Mouse (Mus musculus) myocyte (in vitro differentiated cells): ENCODE measurements around the gene Zic1. TPM values are rescaled to one million over a fixed set of nuclear protein-coding genes. Genes with fewer than 3 reads are reported as not detected.

Experiments used
- H3K27me3 ChIP-seq: one replicate; pipeline ENCODE4 v1.6.1; 2011; ENCODE audit not compliant: control insufficient read depth, insufficient read depth, insufficient read length
- H3K36me3 ChIP-seq: one replicate; pipeline ENCODE4 v1.6.1; 2011; ENCODE audit not compliant: control insufficient read depth, insufficient read depth
- H3K4me2 ChIP-seq: one replicate; pipeline ENCODE4 v1.6.1; 2011; ENCODE audit warnings: low read depth, control low read depth
- H3K4me3 ChIP-seq: one replicate; pipeline ENCODE4 v1.5.1; 2011; ENCODE audit warnings: mild to moderate bottlenecking, control low read depth, moderate library complexity
- H3K79me2 ChIP-seq: one replicate; pipeline ENCODE4 v1.6.1; 2011; ENCODE audit not compliant: control insufficient read depth, insufficient read depth
- H3ac ChIP-seq: one replicate; pipeline ENCODE4 v1.6.1; 2011; ENCODE audit not compliant: control insufficient read depth, insufficient read length
- CEBPB ChIP-seq: IDR thresholded peaks from 2 replicates; pipeline ENCODE4 v1.6.1; 2011; ENCODE audit warnings: mild to moderate bottlenecking, moderate library complexity; ENCODE audit not compliant: poor library complexity, insufficient read depth, severe bottlenecking
- E2F4 ChIP-seq: IDR thresholded peaks from one replicate; pipeline ENCODE4 v1.6.1; 2011; ENCODE audit warnings: mild to moderate bottlenecking, control low read depth, moderate library complexity; ENCODE audit not compliant: insufficient read depth
- MAX ChIP-seq: IDR thresholded peaks from one replicate; pipeline ENCODE4 v1.6.1; 2011; ENCODE audit warnings: low read depth, mild to moderate bottlenecking, control low read depth
- MYOD1 ChIP-seq, 3 experiments: IDR thresholded peaks; one replicate each; pipeline ENCODE4 v1.6.1; 2011; ENCODE audit warnings: control low read depth in 2 of 3, low read depth in 2 of 3, mild to moderate bottlenecking in 2 of 3, moderate library complexity in 1 of 3; ENCODE audit not compliant: insufficient read length in 2 of 3, control insufficient read depth in 1 of 3
- MYOG ChIP-seq, 3 experiments: IDR thresholded peaks; one replicate each; pipeline ENCODE4 v1.6.1; 2011; ENCODE audit warnings: control low read depth in 2 of 3, low read depth in 2 of 3, mild to moderate bottlenecking in 2 of 3; ENCODE audit not compliant: insufficient read length in 2 of 3, control insufficient read depth in 1 of 3, insufficient read depth in 1 of 3
- POLR2A ChIP-seq: IDR thresholded peaks from one replicate; pipeline ENCODE4 v1.6.1; 2011; ENCODE audit warnings: low read depth, mild to moderate bottlenecking, control low read depth, moderate library complexity; ENCODE audit not compliant: insufficient read length
- POLR2AphosphoS2 ChIP-seq: IDR thresholded peaks from one replicate; pipeline ENCODE4 v1.6.1; 2011; ENCODE audit warnings: low read depth, control low read depth; ENCODE audit not compliant: insufficient read length
- REST ChIP-seq: IDR thresholded peaks from one replicate; pipeline ENCODE4 v1.6.1; 2011; ENCODE audit warnings: mild to moderate bottlenecking, control low read depth, moderate library complexity; ENCODE audit not compliant: insufficient read depth, insufficient read length
- SRF ChIP-seq: IDR thresholded peaks from one replicate; pipeline ENCODE4 v1.6.1; 2011; ENCODE audit warnings: low read depth; ENCODE audit not compliant: control insufficient read depth, insufficient read length
- TCF12 ChIP-seq: IDR thresholded peaks from one replicate; pipeline ENCODE4 v1.6.1; 2011; ENCODE audit warnings: mild to moderate bottlenecking, control low read depth; ENCODE audit not compliant: poor library complexity, insufficient read depth, severe bottlenecking
- TCF3 ChIP-seq: IDR thresholded peaks from one replicate; pipeline ENCODE4 v1.6.1; 2011; ENCODE audit warnings: low read depth, control low read depth; ENCODE audit not compliant: insufficient read length
- USF1 ChIP-seq: IDR thresholded peaks from one replicate; pipeline ENCODE4 v1.6.1; 2011; ENCODE audit warnings: low read depth, mild to moderate bottlenecking, control low read depth, moderate library complexity
- polyA plus RNA-seq: library from polyadenylated mRNA; unstranded; fragments of >200 nt; fragmentation: generic; extraction: Trizol; gene quantifications from one replicate; pipeline ENCODE4 v1.2.1, GENCODE M21; 2012; ENCODE audit warnings: missing spikeins

The Zic1 gene
- polyA plus RNA-seq, 1 experiment = 5.4 TPM

DNA sequence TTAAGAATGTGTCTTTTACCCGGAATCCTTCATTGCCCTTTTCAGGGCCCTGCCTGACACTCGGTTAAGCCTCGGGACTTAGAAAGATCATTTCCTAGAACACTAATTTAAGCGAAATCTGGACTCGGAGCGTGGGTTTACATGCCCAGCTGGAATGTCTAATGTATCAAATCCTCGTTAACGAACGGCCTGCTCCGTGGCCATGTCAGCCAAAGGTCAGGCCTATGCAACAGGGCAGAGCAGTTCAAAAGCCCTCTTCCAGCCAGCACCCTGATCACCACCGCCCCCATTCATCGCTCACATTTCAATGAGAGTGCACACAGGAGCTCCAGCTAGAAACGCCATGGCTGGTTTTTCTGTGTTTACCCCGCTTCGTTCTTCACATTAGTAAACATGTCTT is 12.8 kb downstream of the Zic1 start:
- Histone ChIP-seq H3K4me2 (no peak overlapping the region), H3ac (no peak overlapping the region), H3K4me3 (no peak overlapping the region), H3K27me3 (no peaks in the 10 kb centered on the region), H3K36me3 (no peaks in the 10 kb centered on the region), H3K79me2 (no peaks in the 10 kb centered on the region)
- TF ChIP-seq MAX = no peak
- no peak for TF ChIP-seq SRF
- TF ChIP-seq MYOG (IDR thresholded peaks at IDR 0.05; ENCODE audit: control insufficient read depth in 1 of 3, insufficient read depth in 1 of 3, insufficient read length in 2 of 3, low read depth in 2 of 3) = no peak
- no peak for TF ChIP-seq POLR2AphosphoS2
- no peak for TF ChIP-seq TCF12
- no peak for TF ChIP-seq USF1
- TF ChIP-seq REST = no peak
- TF ChIP-seq POLR2A = no peak
- TF ChIP-seq TCF3 = no peak
- TF ChIP-seq CEBPB = no peak
- no peak for TF ChIP-seq MYOD1 (IDR thresholded peaks at IDR 0.05; ENCODE audit: control insufficient read depth in 1 of 3, insufficient read length in 2 of 3, low read depth in 2 of 3)
- no peak for TF ChIP-seq E2F4

DNA sequence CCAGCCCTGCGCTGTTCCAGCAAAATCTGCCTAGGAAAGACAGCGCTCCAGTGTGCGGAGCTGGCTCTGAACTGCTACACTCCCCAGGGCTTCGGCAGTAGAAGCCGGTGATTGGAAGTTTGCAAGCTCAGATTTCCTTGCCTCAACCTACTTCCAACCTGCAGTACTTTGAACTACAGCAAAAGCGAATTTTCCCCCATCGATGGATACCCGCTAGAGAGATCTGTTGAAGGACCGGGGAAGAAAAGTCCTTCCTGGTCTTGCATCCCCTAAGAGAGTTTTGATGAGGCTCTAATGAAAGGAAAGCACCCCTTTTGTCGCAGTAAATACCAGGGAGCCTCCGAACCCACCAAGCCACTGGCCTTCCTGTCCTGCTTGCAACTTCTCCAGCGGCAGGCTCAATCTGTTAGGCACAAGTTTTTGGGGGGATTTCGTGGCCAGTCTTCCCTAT is 13.6 kb downstream of the Zic1 start:
- Histone ChIP-seq H3K79me2 (no peaks in the 10 kb centered on the region), H3K36me3 (no peaks in the 10 kb centered on the region), H3K4me2 (no peak overlapping the region), H3K4me3 (no peak overlapping the region), H3K27me3 (no peaks in the 10 kb centered on the region), H3ac (no peak overlapping the region)
- TF ChIP-seq TCF12 (no peak), POLR2AphosphoS2 (no peak), REST (no peak), E2F4 (no peak), SRF (no peak), MAX (no peak)

DNA sequence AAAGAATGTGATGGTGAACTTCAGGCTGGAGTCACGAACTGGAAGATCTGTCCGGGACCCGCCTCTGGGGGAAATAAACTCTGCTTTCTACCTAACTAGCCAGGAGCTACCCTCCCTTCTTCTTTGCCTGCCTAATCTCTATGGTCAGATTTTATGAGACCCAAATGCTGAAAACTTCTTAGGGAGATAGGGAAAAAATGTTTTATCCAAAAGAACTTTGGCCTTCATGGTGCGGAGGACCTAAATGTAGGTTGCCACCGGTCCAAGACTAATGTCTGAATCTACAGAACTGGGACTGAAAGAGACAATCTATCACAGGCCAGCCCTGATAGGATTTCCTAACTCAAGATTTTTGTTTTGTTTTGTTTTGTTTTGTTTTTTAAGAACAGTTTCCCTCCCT is 14.2 kb downstream of the Zic1 start:
- no peak for TF ChIP-seq TCF3
- TF ChIP-seq POLR2A = no peak
- no peak for TF ChIP-seq MAX
- no peak for TF ChIP-seq E2F4
- no peak for TF ChIP-seq MYOG (IDR thresholded peaks at IDR 0.05; ENCODE audit: control insufficient read depth in 1 of 3, insufficient read depth in 1 of 3, insufficient read length in 2 of 3, low read depth in 2 of 3)

DNA sequence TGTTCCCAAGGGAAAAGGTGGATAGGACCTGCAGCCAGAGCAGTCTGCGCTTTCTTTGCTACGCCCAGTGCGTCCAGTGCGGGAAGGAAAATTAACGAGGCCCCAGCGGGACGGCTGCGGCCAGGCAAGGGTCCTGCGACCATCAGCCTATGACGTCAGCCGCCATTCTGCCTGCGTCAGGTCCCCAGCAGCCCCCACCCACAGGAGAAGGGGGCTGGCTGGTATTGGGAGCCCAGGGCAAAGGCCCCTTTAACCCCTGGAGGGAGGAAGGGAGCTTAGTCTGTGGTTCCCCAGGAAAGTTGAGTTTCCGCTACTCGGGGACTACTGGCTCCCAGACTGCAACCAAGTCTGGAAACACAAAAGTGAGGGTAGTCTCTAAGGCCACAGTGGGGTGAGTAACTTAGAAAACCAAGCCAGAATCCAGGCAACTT is 14.7 kb downstream of the Zic1 start:
- Histone ChIP-seq H3ac (no peak overlapping the region), H3K79me2 (no peaks in the 10 kb centered on the region), H3K4me3 (no peak overlapping the region), H3K27me3 (no peaks in the 10 kb centered on the region), H3K4me2 (no peak overlapping the region), H3K36me3 (no peaks in the 10 kb centered on the region)
- TF ChIP-seq POLR2A = no peak
- no peak for TF ChIP-seq REST
- no peak for TF ChIP-seq USF1
- TF ChIP-seq POLR2AphosphoS2 = no peak
- no peak for TF ChIP-seq MYOG (IDR thresholded peaks at IDR 0.05; ENCODE audit: control insufficient read depth in 1 of 3, insufficient read depth in 1 of 3, insufficient read length in 2 of 3, low read depth in 2 of 3)

More for the DNA sequence above, 14.2 kb downstream of the Zic1 start:
- no peak overlapping the region for H3ac ChIP-seq
- no peaks in the 10 kb centered on the region for H3K79me2 ChIP-seq
- H3K27me3 ChIP-seq = no peaks in the 10 kb centered on the region
- H3K36me3 ChIP-seq = no peaks in the 10 kb centered on the region
- no peak overlapping the region for H3K4me3 ChIP-seq
- H3K4me2 ChIP-seq = no peak overlapping the region

DNA sequence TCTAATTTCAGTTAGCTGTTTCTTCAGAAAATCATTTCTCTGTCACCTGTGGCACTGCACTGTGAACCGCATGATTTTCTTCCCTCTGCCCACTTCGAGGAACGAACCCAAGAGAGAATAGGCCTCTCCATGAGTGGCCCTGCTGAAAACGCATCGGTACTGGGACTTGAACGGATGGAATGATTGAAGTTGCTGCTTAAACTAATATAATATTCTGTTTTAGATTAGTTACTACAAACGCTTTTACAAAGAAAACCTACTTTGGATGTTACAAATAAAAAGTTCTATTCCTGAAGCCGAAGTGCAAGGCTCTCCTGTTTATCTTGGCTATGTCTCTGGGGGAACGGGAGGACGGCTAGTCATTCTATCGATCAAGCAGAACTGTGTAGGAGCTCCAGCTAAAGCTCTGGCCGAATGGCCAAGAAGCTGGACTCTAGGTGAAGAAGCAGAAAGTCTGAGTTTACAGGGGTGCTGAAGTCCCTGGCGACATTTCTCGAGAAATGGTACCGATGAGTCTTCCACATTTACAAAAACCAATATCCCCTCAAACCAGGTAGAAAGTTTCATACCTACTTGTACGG is 15.3 kb downstream of the Zic1 start:
- TF ChIP-seq USF1 (no peak), TCF3 (no peak), MYOG (IDR thresholded peaks at IDR 0.05; ENCODE audit: control insufficient read depth in 1 of 3, insufficient read depth in 1 of 3, insufficient read length in 2 of 3, low read depth in 2 of 3) (no peak), SRF (no peak), POLR2A (no peak), MAX (no peak), E2F4 (no peak), TCF12 (no peak), MYOD1 (IDR thresholded peaks at IDR 0.05; ENCODE audit: control insufficient read depth in 1 of 3, insufficient read length in 2 of 3, low read depth in 2 of 3) (no peak), CEBPB (no peak)
- H3K36me3 ChIP-seq = no peaks in the 10 kb centered on the region
- no peak overlapping the region for H3ac ChIP-seq
- no peaks in the 10 kb centered on the region for H3K27me3 ChIP-seq
- H3K4me2 ChIP-seq = no peak overlapping the region
- no peaks in the 10 kb centered on the region for H3K79me2 ChIP-seq
- no peak overlapping the region for H3K4me3 ChIP-seq
